Mouse (Mus musculus) thymus, adult 2 months (tissue): Measurements from ENCODE around the gene Calm3.

ENCODE experiments used
- CTCF ChIP-seq: fragments of 200-500 bp; IDR thresholded peaks from 2 replicates; pipeline ENCODE4 v1.5.1; 2012; ENCODE audit warnings: mild to moderate bottlenecking, control low read depth, low read length, moderate library complexity, borderline replicate concordance; ENCODE audit not compliant: control insufficient read depth, poor library complexity, insufficient read depth; ENCODE audit errors: extremely low read depth
- POLR2A ChIP-seq: fragments of 200-500 bp; IDR thresholded peaks from 2 replicates; pipeline ENCODE4 v1.6.1; 2012; ENCODE audit warnings: mild to moderate bottlenecking, low read length, control low read depth, moderate library complexity; ENCODE audit not compliant: control insufficient read depth, poor library complexity, insufficient read depth; ENCODE audit errors: extremely low read depth

DNA sequence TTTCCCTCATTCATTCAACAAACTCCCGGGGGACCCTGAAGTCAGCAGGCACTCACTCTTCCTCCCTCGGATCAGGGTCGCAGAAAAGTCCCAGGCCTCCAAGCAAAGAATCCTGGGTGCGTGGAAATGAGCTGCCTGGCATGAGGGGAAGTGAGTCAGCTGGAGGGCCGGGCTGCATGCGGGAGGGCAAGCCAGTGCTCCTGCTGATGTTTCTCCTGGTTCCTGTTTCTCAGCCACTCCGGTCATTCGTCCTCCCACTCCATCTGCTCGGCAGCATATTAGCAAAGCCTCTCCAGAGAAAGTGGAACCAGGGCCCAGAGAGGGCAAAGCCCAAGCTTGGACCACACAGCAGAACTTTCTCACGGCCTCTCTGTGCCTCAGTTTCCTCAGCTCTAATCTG lies 14.0 kb downstream of the Calm3 start:
- TF ChIP-seq CTCF (no peak), POLR2A (no peak)
